Mouse (Mus musculus): ENCODE measurements at regions not wholly inside any gene's neighbourhood (a gene's known extent, or its start where the extent isn't known, plus 50 kb on each side); places are given as distances from the start of the nearest gene placed in this dataset.

DNA sequence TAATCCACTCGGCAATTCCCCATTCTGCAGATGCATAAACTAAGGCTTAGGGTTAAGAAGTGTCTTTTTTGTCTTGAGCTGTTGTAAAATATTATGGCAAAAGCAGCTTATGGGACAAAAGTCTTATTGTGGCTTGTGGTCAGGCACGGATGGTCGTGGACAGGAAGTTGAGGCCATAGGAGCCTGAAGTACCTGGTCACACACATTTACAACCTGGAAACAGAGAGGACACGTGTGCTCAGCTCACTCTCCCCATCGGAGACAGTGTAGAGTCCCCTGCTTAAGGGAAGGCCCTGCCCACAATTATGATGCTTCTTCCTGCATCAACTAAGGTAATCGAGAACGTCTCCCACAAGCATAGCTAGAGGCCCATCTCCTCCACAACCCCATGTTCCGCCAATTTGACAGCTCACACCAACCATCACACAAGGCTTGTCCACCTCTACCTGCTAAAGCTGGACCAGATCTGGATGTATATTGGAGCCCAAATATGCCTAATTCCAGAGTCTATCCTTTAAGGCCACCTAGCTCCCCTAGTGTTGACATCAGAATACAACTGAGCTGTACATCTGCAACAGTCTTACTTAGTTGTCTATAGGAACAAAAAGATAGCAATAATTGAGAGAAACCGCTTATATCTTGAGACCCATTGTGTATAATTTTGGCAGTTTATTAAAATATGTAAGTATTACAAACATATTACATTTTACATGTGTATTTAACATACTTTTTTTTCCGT lies 89.0 kb downstream of the Dyrk2 start:
- H3K4me3 ChIP-seq (replicated peaks in 1 of 3; ENCODE audit: low read depth in 2 of 3, low read length in 2 of 3, poor library complexity in 1 of 3), result no peak overlapping the region
- no peaks in the 10 kb centered on the region for H3K79me2 ChIP-seq (replicated peaks; ENCODE audit: control insufficient read depth, extremely low read depth, insufficient read depth, poor library complexity, severe bottlenecking)
- no peaks in the 10 kb centered on the region for H3K9me3 ChIP-seq (replicated peaks; ENCODE audit: low read length)
- in situ Hi-C loops (cut with MboI; ENCODE audit: low pct_ligation_motif_present, low pct_unique_long_range_greater_than_20kb, low sequenced_read_pairs), result no loop called here
- no peaks in the 10 kb centered on the region for H3K36me3 ChIP-seq (replicated peaks in 1 of 2; ENCODE audit: control insufficient read depth in 1 of 2, insufficient read depth in 1 of 2, low read length in 1 of 2)
- H3K4me2 ChIP-seq (ENCODE audit: insufficient read depth, low read depth, poor library complexity, severe bottlenecking), result no peak overlapping the region
- H3K4me1 ChIP-seq (ENCODE audit: control insufficient read depth in 1 of 2, insufficient read depth in 2 of 2), result peaks cover 3 to 6% of the 10 kb centered on the region in 2 experiments; a peak in 3 of 4 replicates
- TF ChIP-seq TCF12 (IDR thresholded peaks at IDR 0.05; ENCODE audit: low read depth, low read length) (no peak), CHD1 (IDR thresholded peaks at IDR 0.05; ENCODE audit: low read depth, low read length) (no peak), USF1 (IDR thresholded peaks at IDR 0.05; ENCODE audit: low read depth, low read length) (no peak), JUND (conservative IDR thresholded peaks at IDR 0.05; ENCODE audit: low read depth, low read length) (no peak), NRF1 (IDR thresholded peaks at IDR 0.05; ENCODE audit: low read depth, low read length) (no peak), CTCF (conservative IDR thresholded peaks at IDR 0.05 in 1 of 2, IDR thresholded peaks at IDR 0.05 in 1 of 2; ENCODE audit: low read depth in 2 of 2, low read length in 2 of 2) (no peak), RCOR1 (conservative IDR thresholded peaks at IDR 0.05; ENCODE audit: low read depth, low read length) (no peak), MEF2A (IDR thresholded peaks at IDR 0.05; ENCODE audit: borderline replicate concordance, low read depth, low read length) (no peak), RAD21 (IDR thresholded peaks at IDR 0.05; ENCODE audit: low read depth, low read length) (no peak; the same call in 1 of the 2 replicates), MXI1 (IDR thresholded peaks at IDR 0.05; ENCODE audit: low read depth, low read length) (no peak), ZKSCAN1 (IDR thresholded peaks at IDR 0.05; ENCODE audit: borderline replicate concordance, low read depth, low read length) (no peak)
- DNase-seq (ENCODE audit: extremely low read depth), result no peak
- no peaks in the 10 kb centered on the region for H3K27me3 ChIP-seq (replicated peaks)
- no peak overlapping the region for H3K9ac ChIP-seq (ENCODE audit: insufficient read depth, low read depth)
- no peak overlapping the region for H3K27ac ChIP-seq (ENCODE audit: insufficient read depth, low read depth)
- dilution Hi-C loops (cut with MboI; ENCODE audit: extremely low pct_ligation_motif_present, extremely low pct_unique_long_range_greater_than_20kb, low sequenced_read_pairs), result no loop called here

DNA sequence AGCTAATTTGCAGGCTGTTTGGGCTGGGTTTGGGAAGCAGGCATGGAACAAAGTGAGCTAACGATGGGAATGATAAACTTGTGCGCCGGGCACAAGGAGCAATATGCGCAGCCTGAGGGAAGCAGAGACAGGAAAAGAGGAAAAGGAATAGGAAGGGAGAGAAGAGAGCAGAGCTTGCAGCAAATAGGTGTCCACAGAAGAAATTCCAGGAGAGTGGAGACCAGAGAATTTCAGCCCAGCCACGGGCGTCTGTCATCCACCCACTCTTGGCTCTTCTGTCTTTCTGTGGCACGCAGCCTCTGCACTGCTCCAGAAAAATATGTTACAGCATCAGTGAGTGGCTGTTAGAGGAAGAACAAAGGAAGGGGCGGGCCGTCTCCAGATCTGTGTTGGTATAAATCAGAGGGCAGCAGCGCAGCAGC lies 88.2 kb downstream of the Dyrk2 start:
- no peaks in the 10 kb centered on the region for H3K27me3 ChIP-seq (replicated peaks)
- H3K4me1 ChIP-seq (ENCODE audit: control insufficient read depth in 1 of 2, insufficient read depth in 2 of 2), result peaks cover 3 to 11% of the 10 kb centered on the region in 2 experiments; a peak in 3 of 4 replicates
- dilution Hi-C loops (cut with MboI; ENCODE audit: extremely low pct_ligation_motif_present, extremely low pct_unique_long_range_greater_than_20kb, low sequenced_read_pairs), result no loop called here
- DNase-seq (ENCODE audit: extremely low read depth), result no peak
- H3K79me2 ChIP-seq (replicated peaks; ENCODE audit: control insufficient read depth, extremely low read depth, insufficient read depth, poor library complexity, severe bottlenecking), result no peaks in the 10 kb centered on the region
- H3K4me2 ChIP-seq (ENCODE audit: insufficient read depth, low read depth, poor library complexity, severe bottlenecking), result no peak overlapping the region
- no peak overlapping the region for H3K27ac ChIP-seq (ENCODE audit: insufficient read depth, low read depth)
- TF ChIP-seq ZC3H11A (IDR thresholded peaks at IDR 0.05; ENCODE audit: low read depth, low read length), result no peak
- no peak for TF ChIP-seq UBTF (IDR thresholded peaks at IDR 0.05; ENCODE audit: low read depth, low read length)
- TF ChIP-seq POLR2AphosphoS2 (IDR thresholded peaks at IDR 0.05; ENCODE audit: low read depth, low read length), result no peak
- no peak for TF ChIP-seq USF2 (conservative IDR thresholded peaks at IDR 0.05; ENCODE audit: low read depth, low read length)
- TF ChIP-seq JUN (IDR thresholded peaks at IDR 0.05; ENCODE audit: insufficient read depth, low read depth, low read length), result no peak
- no peak for TF ChIP-seq RAD21 (IDR thresholded peaks at IDR 0.05; ENCODE audit: low read depth, low read length)
- no peak for TF ChIP-seq ZKSCAN1 (IDR thresholded peaks at IDR 0.05; ENCODE audit: borderline replicate concordance, low read depth, low read length)
- no peak for TF ChIP-seq TCF12 (IDR thresholded peaks at IDR 0.05; ENCODE audit: low read depth, low read length)
- no peak for TF ChIP-seq RCOR1 (conservative IDR thresholded peaks at IDR 0.05; ENCODE audit: low read depth, low read length)
- TF ChIP-seq CHD2 (IDR thresholded peaks at IDR 0.05; ENCODE audit: low read length), result no peak
- TF ChIP-seq GABPA (IDR thresholded peaks at IDR 0.05; ENCODE audit: insufficient replicate concordance, low read depth, low read length), result no peak
- no peak for TF ChIP-seq ETS1 (conservative IDR thresholded peaks at IDR 0.05; ENCODE audit: low read depth, low read length)
- no peak for TF ChIP-seq MAZ (IDR thresholded peaks at IDR 0.05; ENCODE audit: low read depth, low read length)
- no peak for TF ChIP-seq MEF2A (IDR thresholded peaks at IDR 0.05; ENCODE audit: borderline replicate concordance, low read depth, low read length)
- no peak for TF ChIP-seq CTCF (conservative IDR thresholded peaks at IDR 0.05 in 1 of 2, IDR thresholded peaks at IDR 0.05 in 1 of 2; ENCODE audit: low read depth in 2 of 2, low read length in 2 of 2)
- TF ChIP-seq BHLHE40 (IDR thresholded peaks at IDR 0.05; ENCODE audit: low read depth, low read length), result no peak
- no peak for TF ChIP-seq MXI1 (IDR thresholded peaks at IDR 0.05; ENCODE audit: low read depth, low read length)
- no peak for TF ChIP-seq USF1 (IDR thresholded peaks at IDR 0.05; ENCODE audit: low read depth, low read length)
- no peak for TF ChIP-seq NELFE (IDR thresholded peaks at IDR 0.05; ENCODE audit: low read depth, low read length)
- no peak overlapping the region for H3K9ac ChIP-seq (ENCODE audit: insufficient read depth, low read depth)
- H3K9me3 ChIP-seq (replicated peaks; ENCODE audit: low read length), result no peaks in the 10 kb centered on the region
- no peak overlapping the region for H3K4me3 ChIP-seq (replicated peaks in 1 of 3; ENCODE audit: low read depth in 2 of 3, low read length in 2 of 3, poor library complexity in 1 of 3)
- H3K36me3 ChIP-seq (replicated peaks in 1 of 2; ENCODE audit: control insufficient read depth in 1 of 2, insufficient read depth in 1 of 2, low read length in 1 of 2), result no peaks in the 10 kb centered on the region
- in situ Hi-C loops (cut with MboI; ENCODE audit: low pct_ligation_motif_present, low pct_unique_long_range_greater_than_20kb, low sequenced_read_pairs), result no loop called here
